Mouse (Mus musculus) cerebellum, adult 9-11 months (tissue): ENCODE measurements around the gene Dcst2.

Experiments
- DNase-seq: peaks from one replicate; pipeline ENCODE4 v3.0.0; 2022

Gene Dcst2

DNA sequence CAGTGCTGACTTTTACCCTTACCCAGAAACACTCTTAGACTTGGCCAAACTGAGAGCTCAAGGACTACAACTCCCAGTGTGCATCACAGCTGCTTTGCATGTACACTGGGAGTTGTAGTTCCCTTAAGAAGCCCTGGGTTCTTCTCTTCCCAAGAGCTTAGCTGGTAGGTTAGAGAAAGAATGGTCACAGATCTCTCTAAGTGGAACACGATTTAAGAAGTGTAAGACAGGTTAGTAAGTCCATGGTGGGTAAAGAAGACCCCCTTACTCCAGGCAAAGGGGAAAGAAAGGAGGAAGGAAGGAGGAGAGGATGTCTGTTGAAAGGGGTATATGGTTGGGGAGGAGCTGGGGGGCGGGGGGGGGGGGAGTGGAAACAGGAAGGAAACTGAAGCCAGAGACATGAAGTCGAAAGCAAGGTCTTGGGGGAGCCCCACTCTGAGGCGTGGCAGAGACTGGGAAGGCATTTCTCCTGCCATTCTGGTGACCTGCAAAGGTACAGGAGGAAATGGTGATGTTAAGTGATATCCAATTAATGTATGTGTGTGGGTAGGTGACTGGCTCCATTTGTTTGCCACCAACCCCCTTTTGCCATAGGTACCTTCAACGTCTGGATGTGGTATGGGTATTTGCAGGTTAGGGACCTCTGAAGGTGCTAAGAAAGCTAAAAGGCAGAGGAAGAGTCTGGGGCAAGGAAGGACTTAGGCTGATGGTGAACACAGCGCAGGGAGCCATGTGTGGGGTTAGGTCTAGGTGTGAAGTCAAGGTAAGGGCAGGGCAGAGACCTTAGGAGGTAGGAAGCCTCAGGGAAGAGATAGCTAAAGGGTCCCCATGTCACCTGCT, 27.3 kb downstream of the Dcst2 start:
- DNase-seq: peak; percentile 52

DNA sequence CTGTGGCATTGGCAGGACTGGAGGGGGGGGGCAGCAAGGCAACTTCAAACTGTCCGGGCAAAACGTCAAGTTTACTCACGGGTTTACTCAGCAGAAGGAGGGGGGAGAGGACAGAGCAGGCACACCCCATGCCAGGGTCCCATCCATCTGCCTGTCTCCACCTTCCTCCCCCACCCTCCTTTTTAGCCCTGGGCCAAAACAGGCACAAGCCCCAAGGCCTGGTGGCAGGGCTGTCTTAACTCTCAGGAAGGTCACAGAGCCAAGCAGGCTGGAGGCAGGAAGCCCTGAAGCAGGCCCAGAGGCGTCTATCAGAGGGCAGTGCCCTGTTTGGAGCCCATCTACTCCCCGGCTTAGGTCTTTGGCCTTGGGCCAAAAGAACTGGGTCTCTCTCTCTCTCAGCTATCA, 28.3 kb downstream of the Dcst2 start:
- peak; percentile 76 for DNase-seq

DNA sequence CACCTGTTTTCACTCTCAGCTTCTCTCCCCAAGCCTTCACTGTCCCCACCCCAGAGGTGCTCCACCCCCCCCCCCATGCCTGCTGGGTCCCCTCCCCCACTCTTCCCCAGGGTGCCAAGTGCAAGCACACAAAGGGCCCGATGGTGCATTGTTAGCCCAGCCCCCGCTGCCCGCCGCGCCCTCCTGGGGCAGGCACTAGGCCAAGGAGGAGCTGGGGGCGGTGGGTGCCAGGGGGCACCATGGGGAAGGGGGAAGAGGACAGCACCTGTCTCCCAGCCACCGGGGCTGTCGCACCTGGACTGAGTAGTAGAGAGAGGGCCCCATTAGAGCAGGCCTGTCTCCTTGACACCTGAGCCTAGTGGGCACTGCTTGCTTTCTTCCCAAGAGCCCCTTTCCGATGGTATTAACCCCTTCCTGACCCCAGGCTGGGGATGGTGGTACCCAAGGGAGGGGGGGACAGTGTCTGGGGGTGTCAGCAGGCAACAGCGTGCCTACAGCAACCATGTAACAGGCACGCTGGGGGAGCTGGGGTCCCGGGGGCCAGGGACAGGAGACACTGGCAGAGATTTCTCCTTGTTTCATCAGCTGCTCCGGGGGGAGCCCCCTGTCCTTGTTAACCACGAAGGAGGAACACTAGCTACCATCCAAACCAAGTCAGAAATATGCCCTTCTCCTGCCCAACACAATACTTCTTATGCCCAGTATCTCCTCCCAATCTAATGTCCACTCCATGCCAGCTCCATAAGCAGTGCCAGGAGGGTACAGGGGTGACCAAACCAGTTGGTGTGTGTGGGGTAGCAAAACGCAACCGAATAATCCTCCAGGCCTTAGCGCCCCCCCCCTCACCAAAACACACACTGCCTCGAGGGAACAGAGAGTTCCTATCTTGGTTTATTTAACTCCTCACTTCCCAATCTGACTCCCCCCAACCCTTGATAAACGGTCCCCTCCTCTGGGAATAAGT, 29.2 kb downstream of the Dcst2 start:
- peak; percentile 78 for DNase-seq

DNA sequence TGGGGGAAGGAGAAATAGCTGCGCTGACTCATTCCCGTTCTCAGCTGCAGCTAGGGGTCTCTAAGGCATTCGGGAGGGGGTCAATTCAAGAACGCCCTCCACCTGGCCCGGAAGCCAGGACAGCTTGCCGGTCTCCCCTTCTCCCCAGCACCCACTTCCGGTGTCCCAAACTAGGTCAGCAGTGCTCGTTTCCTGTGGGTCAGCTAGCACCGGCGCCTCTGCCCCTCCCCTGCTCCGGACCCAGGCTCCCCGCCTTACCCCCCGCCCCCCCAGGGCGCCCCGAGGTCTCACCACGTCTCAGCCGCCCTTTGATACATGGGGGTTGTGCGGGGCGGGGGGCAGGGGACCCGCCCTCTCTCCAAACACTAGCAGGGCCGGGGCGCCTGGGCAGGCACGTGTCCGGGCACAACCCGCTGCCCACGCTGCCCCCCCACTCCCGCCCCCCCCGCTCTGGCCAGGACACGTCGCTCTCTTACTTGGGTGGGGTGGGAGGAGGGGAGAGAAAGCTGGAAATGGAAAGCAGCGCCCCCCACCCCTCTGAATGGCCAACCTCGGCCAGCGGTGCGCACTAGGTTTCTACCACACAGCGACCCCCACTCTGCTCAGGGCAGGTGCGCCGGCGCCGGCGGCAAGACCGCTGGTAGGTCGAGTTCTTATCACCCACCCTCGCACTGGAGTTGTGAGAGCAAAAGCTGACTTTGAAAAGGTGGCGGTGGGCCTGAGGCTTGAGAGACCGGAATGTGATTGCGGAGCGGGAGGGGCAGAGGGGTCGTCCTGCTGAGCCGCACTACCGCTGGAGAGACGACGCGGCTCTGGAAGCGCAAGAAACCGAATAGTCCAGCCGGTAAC, 30.1 kb downstream of the Dcst2 start:
- DNase-seq: peak; percentile 84

DNA sequence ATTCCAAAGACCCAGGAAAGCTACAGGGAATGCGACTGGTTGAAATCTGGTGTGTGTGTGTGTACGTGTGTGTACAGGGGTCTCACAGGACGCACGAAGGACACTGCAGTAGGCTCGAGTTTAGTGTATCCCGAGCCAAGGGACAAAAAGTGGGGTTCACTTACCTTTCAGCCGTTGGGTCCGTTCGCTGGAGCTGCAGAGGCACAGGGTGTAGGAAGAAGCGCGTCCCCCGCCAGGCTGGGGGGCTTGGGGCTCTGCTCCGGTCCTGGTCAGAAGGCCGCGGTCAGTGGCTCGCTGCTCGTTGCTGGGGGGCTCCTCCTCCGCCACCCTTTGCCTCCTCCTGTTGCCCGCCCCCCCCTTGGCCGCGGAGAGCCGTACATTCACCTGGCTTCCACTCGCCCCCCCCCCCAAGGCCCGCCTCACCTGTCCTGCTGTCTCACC, 31.1 kb downstream of the Dcst2 start:
- peak; percentile 79 for DNase-seq

DNA sequence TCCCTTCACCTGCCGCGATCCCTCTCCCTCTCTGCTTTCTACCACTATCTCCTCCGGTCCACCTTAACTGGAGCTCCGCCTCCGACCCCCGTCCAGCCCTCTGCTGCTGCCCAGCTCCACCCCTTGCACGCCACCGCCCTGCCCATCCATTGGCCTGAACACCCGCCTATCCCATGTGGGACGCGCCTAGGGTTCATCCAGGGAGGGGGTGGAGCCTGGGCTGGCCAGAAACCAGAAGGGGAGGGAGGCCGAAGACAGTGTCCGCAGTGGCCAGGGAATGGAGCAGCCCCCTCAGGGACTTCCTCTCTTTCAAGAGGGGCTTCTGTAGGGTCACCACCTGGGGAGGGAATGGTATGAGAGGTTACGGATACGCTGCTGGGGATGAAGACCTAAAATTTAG, 31.8 kb downstream of the Dcst2 start:
- peak; percentile 100 for DNase-seq

DNA sequence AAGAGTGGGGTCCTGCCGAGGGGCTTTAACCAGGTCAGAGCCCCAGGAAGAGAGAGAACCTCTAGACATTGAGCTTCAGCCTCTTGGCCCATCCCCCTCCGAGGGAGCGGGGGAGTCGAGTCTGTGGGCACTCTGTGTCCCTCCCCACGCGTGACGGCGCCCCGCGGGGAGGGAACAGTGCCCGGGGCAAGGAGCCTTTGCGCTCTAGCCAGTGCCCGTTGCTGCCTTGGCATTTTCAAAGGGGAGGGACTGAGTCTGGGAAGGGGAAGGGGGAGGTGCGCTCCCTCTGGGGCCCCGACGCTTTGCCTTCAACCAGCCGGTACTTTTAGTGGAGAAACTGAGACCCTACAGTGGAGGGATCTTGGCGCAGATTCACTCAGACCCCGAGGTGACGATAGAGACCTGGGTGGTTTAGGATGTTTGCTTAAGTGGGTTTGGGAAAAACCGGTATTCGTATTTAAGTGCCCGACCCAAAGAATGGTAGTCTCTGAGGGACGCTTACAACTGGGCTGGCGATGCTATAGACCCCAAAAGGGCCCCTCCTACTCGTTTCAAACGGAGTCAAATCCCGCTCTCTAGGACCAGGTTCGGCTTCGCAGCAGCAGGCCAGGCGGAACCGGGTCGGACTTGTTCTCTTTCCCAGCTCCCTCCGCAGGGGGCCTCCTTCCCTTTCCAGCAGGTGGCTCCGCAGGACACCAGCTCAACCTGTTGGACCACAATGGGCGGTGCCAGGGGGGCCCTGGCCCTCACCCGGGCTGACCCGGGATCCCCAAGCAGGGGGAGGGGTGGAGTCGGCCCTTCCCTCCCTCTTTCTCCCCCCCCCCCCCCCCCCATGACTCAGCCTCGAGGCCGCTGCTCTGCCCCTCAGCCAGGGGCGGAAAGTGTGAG, 32.5 kb downstream of the Dcst2 start, which contains the start of gene Zbtb7b:
Gene Zbtb7b (minus strand): TSS at position 771 of the 888 bp plus-strand sequence.
- DNase-seq: peak; percentile 94

DNA sequence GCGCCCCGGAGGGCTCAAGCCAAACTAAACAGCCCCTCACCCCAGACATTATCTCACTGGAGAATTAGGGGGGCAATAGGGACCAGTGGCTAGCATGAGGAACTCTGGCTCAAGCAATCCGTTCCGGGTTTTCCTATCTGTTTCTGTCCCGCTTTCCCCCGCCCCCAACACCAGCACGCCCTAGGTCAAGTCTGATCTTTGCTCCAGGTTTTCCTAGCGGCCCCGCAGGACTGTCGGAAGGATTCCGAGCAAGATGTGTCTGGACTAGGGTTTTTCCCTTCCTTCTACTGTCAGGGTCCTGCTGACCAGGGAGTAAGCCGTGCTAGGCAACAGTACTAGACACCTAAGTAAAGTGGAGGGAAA, 33.1 kb downstream of the Dcst2 start:
- peak; percentile 92 for DNase-seq

DNA sequence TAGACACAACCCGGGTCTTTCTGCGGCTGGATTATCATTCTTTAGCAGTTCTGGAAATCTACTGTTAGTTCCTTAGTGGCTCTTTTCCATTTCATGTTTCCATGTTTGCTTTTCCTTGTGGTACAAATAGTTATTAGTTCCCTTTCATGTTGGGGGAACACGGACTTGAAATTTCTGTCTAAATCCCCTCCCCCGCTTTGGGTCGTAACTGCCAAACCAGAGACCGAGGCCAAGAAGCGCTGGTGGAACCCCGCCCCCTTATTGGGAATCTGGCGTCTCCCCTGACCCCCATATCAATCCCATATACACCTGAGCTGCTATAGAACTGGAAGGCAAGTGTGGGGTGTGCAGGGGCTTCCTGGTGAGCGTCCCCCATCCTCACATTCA, 33.6 kb downstream of the Dcst2 start:
- peak; percentile 76 for DNase-seq

DNA sequence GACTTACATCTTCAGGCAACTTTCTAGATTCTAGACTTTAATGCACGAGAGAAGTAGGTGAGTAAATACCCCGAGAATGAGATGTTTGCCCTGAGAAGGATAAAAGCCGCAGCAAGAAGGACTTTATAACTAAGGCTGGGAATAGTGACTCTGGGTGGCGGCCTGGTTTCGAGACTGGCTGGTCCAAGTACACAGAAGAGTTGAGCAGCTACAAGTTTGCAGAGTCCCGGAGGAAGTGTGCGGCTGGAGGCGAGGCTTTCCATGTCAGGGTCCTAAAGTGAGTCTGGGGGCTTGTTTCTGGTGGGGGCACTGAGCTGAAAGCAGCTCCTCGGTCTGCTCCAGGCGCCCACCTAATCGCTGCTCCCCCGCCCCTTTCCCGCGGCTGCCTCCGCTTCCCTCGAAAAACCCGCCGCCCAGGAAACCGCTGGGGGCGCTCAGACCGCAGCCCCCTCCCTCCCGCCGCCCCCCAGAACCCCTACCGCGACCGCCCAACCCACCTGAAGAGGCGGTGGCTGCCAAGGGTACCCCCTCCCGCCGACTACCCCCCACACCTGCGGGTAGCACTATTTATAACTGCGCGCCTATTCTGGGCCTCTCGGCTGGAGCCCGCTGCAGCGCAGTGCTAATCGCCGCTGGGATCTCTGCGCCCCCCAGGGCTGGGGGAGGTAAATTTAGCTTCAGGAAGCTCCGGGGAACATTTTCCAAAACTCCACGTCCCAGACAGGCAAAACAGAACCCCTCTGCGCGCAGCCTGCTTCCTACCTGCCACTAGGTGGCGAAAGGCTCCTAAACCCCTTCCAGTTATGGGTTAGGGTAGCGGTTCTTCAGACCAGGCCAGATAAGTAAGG, 34.3 kb downstream of the Dcst2 start:
- DNase-seq: peak; percentile 80

DNA sequence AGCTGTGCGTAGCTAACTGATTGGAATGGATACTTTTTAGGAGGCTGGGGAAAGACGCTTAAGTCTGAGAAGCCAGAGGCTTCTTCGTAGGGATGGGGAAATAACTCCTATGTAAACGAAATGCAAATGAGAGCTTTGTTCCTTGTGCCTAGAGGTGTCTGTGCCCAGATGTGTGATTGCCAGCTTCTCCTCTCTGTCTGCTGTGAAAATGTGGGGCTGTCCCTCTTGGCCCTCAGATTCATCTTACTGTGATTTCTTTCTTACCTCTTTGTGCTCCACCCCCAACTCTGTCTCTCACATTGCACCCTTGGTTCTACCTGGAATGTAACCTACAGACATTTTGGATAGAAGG, 34.9 kb downstream of the Dcst2 start:
- DNase-seq: no peak

DNA sequence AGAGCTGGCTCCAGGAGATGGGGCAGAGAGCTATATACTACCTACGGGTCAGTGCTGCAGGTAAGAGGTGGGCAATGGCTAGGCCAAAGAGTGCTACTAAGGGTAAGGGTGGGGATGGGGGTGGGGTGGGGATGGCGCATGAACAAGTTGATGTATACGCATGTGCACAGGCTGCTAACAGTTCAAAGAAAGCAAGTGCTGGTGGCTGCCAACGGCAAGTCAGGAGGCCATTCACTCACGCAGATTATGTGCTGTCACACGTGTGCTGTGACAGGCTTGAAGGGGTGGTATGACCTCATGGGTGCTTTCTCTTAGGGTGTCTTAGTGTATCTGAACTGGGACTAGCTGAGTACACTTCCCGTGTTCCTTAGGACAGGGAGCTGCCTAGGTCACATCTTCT, 39.6 kb downstream of the Dcst2 start:
- no peak for DNase-seq

DNA sequence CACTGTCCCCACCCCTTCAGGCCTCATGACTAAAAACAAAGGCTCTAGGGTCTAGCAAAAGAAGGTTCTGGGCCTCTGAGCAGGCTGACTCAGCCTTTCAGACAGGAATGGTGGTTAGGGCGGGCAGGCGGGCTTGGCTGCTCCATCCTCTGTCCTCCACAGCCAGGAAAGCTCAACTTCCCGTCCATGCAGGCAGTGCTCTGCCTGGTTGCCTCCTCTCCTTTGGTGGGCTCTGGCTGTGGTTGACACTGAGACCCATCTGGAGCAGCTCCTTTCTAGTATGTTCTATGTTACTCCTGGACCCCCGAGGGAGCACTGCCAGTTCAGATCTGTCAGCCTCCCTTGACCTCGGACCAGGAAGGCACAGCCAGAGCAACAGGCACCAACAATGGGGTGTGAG, 40.9 kb downstream of the Dcst2 start, which contains the start of gene Lenep:
Gene Lenep (minus strand): TSS at position 101 of the 400 bp plus-strand sequence.
- DNase-seq: no peak

DNA sequence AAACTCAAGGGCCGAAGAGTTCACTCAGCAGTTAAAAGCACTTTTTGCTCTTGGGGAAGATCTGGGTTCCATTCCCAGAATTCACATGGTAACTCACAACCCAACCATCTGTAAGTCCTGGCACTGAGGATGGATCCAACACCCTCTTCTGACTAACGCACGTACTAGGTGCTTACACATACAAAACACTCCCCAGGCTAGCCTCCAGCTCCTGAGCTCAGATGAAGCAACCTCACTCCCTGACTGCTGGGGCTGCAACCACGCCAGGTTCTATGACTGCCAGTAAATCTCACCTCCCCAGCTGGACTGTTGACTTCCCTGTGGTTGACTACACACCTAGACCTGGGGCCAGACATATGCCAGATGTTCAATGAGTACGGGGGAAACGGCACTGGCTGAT, 45.1 kb downstream of the Dcst2 start:
- no peak for DNase-seq

DNA sequence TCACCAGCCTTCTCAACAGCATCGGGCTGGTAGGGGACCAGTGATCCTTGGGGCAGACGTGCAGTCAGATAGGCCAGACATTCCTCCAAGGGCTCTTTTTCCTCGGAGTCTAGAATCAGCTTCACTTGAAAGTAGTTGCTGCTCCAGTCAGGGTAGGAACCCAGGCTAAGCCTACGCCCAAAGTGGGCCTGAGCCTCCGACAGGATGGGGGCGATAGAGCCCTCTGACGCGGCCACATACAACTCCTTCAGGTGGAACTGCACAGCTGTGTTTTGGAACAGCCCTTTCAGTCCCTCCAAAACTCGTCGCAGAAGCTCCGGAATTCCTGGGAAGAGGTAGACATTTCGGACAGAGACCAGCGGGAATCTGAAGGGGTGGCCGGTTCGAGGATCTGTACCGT, 46.7 kb downstream of the Dcst2 start:
- DNase-seq: no peak

DNA sequence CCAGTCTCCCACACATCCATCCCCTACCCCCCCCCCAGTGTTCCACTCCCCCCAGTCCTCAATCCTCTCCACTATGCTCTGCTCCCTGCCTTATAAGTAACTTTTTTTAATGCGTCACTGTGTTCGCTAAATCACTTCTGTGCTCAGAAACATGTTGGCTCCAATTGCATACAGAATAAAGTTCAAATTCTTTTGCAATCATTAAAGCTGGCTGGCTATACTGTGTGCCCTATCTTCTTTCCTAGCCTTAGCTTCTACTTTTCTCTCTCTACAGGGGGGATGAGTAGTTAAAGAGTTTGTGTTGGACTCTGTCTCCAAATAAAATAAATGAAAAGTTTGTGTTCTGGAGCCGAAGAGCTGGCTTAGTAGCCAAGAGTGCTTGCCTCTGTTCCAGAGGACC, 47.9 kb downstream of the Dcst2 start:
- DNase-seq: no peak

DNA sequence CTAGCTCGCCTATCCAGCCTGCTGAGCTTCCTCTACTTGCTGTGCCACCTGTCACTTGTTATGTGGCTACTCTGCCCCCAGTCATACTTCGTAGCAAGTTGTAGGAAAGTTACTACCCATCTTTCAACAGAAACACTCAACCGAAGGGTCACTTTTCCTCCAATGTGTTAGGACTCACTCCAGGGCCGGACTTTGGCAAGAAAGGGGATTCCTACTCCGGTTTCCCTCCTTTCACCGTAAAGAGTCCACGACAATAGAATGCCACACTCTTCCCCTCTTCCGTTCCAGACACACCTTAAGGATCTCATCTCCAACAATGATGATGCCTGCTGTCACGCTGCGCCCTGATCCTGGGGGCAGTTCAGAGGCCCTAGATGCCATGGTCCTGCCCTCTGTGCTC, 49.1 kb downstream of the Dcst2 start:
- DNase-seq: no peak

DNA sequence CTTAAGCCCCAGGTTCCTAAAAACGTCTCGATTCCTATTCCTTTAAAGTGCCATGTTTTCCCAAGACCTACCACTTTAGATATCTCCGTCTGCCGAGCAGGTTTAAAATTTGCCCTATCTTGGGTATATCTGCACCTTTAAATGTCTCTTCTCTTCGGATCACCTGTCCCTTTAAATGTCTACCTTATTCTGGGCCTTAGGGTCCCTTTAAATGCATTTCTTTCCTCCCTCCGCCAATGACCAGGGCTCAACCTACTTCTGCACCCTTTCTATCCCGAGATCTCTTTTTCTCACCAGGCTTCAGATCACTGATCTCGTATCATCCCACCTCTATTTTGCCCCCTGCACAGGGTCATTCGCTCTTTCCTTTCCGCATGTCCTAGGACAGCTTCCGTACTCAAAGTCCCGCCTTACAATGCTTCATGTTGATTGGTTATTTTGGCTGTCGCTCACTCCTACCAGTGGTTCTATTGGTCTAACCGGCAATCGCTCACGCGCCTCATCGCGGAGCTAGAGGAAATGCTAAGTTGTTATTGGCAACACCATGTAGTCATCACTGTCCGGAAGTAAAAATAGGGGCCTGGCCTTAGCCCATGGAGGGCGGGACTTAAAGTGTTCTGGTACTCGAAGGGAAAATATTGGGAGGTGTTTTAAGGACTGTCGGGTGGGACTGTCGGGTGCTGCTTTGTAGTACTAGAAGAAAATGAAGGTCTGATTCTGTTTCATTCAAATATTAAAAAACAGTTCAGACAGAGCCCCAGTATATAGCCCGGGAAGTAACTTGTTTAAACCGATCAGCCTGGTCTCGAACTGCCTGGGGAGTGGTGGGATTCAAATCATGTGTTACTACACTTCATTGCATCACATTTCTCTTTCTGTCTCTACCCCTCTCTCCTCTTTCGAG, 50.0 kb downstream of the Dcst2 start, which contains the start of gene Flad1:
Gene Flad1 (minus strand): TSS at position 381 of the 904 bp plus-strand sequence.
- peak; percentile 100 for DNase-seq

DNA sequence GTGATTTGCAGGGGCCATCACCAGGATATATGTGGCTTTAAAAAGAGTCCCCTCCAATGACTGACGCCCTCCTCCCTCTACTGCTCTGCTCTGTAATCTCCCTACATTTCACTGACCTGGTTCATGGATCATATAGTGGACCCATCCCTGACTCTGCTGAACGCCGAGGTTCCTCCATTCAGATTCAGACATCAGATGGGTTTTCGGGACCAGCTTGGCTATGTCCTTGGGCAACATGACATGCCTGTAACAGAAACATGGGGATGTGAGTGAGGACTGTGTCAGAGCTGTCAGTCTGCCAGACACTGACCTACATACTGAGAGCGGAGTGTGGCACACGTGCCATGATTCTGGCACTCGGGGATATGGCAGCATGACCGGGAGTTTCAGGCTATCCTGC, 54.4 kb downstream of the Dcst2 start:
- DNase-seq: no peak

DNA sequence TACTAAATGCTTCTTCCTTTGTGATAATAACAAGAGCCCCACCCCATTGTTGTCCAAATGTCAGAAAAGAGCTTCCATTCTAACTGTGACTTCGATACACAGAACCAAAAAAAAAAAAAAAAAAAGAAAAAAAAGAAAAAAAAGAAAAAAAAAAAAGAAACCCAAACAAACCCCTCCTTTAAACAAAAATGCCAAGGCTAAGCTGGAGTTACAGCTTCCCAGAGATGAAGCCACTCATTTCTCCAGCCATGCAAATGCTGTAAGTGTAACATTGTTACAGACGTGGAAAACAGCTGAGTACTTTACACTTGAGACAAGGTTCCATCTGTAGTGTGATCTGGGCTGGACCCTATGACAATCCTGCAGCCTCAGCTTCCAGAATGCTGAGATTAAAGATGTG, 55.4 kb downstream of the Dcst2 start:
- no peak for DNase-seq
